In genomic region chr5:73598943-73599695, GRCm38 (mm10) we compare ENCODE assay signal across 11 mouse cellular contexts. TPM values are rescaled to one million over a fixed set of nuclear protein-coding genes. Genes with fewer than 3 reads are reported as not detected.
DNase-seq lines count a peak whose midpoint lies in the region; ATAC-seq and TF ChIP-seq lines count a peak whose summit lies in the region.
"Had no signal": no experiment of that assay in that cellular context is flagged by ENCODE, and none has a peak within 500 bp of the region (broad histone marks: within the 10 kb centered on the region; RNA-seq: fewer than 3 reads in every experiment).

No protein-coding gene starts in this region.

- H3K27me3 ChIP-seq in neural tube, embryonic 11.5 days (ENCODE audit: control insufficient read depth, insufficient read depth, low read length) = no peaks in the 10 kb centered on the region
- H3K27me3 ChIP-seq in hindbrain, embryonic 10.5 days (ENCODE audit: insufficient read depth, poor library complexity, severe bottlenecking) = no peaks in the 10 kb centered on the region
- H3K27me3 ChIP-seq in neural tube, embryonic 14.5 days (ENCODE audit: control insufficient read depth, insufficient read depth, low read length) = no peaks in the 10 kb centered on the region
- no peaks in the 10 kb centered on the region for H3K27me3 ChIP-seq in liver, embryonic 12.5 days (replicated peaks)

- peak; percentile 84 for ATAC-seq in neural tube, embryonic 11.5 days (ENCODE audit: insufficient read depth, low FRiP score, low TSS enrichment)
- peak; percentile 64; the same call in 1 of the 2 replicates for ATAC-seq in neural tube, embryonic 14.5 days (ENCODE audit: low read depth)
- no peak for ATAC-seq in liver, embryonic 12.5 days

- peak; percentile 34 for DNase-seq in neural tube, embryonic 11.5 days (ENCODE audit: low spot score)
- no peak for DNase-seq in neural tube, embryonic 10.5 days (ENCODE audit: extremely low spot score, low spot score)
- DNase-seq in brain, embryonic 14.5 days (ENCODE audit: low read depth) = peak; percentile 73
- DNase-seq in hindbrain, embryonic 10.5 days (ENCODE audit: low spot score) = peak; percentile 25
- no peak for DNase-seq in urinary bladder, adult 18-20 months (ENCODE audit: low spot score in 2 of 2)
- DNase-seq in cerebellum, adult 8-10 months = no peak
- DNase-seq: gastrocnemius, postnatal 36 days; lung, postnatal 36 days had no signal

- 63% methylated on average over 5 of the region's 5 CpGs for WGBS in neural tube, embryonic 11.5 days
- 66% methylated on average over 5 of the region's 5 CpGs for WGBS in hindbrain, embryonic 10.5 days
- WGBS in neural tube, embryonic 14.5 days = 58% methylated on average over 5 of the region's 5 CpGs
- 46% methylated on average over 5 of the region's 5 CpGs for WGBS in liver, embryonic 12.5 days (ENCODE audit: insufficient replicate concordance)

- no peak overlapping the region for H3K4me2 ChIP-seq in neural tube, embryonic 11.5 days (ENCODE audit: low read depth)
- H3K4me2 ChIP-seq in neural tube, embryonic 14.5 days (ENCODE audit: low read depth, low read length) = no peak overlapping the region
- no peak overlapping the region for H3K4me2 ChIP-seq in liver, embryonic 12.5 days

- H3K9ac ChIP-seq in neural tube, embryonic 11.5 days (ENCODE audit: low read length) = no peak overlapping the region
- no peak overlapping the region for H3K9ac ChIP-seq in neural tube, embryonic 14.5 days (replicated peaks; ENCODE audit: low read depth, low read length)
- no peak overlapping the region for H3K9ac ChIP-seq in liver, embryonic 12.5 days

- H3K36me3 ChIP-seq in neural tube, embryonic 11.5 days (ENCODE audit: control insufficient read depth, insufficient read depth, low read length) = no peaks in the 10 kb centered on the region
- H3K36me3 ChIP-seq in hindbrain, embryonic 10.5 days = no peaks in the 10 kb centered on the region
- no peaks in the 10 kb centered on the region for H3K36me3 ChIP-seq in neural tube, embryonic 14.5 days (ENCODE audit: control insufficient read depth, insufficient read depth, low read length)
- no peaks in the 10 kb centered on the region for H3K36me3 ChIP-seq in liver, embryonic 12.5 days

- H3K4me1 ChIP-seq in neural tube, embryonic 11.5 days (ENCODE audit: control insufficient read depth, insufficient read depth, low read length) = peaks cover 5% of the 10 kb centered on the region; the same call in 1 of the 2 replicates
- H3K4me1 ChIP-seq in hindbrain, embryonic 10.5 days (replicated peaks) = peaks cover 24% of the 10 kb centered on the region
- 0 out of 2 replicates have a peak, but pooled peaks cover 6% of the 10 kb centered on the region for H3K4me1 ChIP-seq in neural tube, embryonic 14.5 days (ENCODE audit: control insufficient read depth, insufficient read depth, low read length)
- H3K4me1 ChIP-seq in liver, embryonic 12.5 days = no peaks in the 10 kb centered on the region

- no peak overlapping the region for H3K4me3 ChIP-seq in neural tube, embryonic 11.5 days (ENCODE audit: low read depth, low read length)
- no peak overlapping the region for H3K4me3 ChIP-seq in hindbrain, embryonic 10.5 days
- no peak overlapping the region for H3K4me3 ChIP-seq in neural tube, embryonic 14.5 days (ENCODE audit: low read depth, low read length)
- H3K4me3 ChIP-seq in liver, embryonic 12.5 days = no peak overlapping the region

- TF ChIP-seq POLR2A in brain, embryonic 14.5 days (IDR thresholded peaks at IDR 0.05; ENCODE audit: borderline replicate concordance, extremely low read depth, insufficient read depth, insufficient read length, poor library complexity, severe bottlenecking) = no peak

- no peak for TF ChIP-seq CTCF in brain, embryonic 14.5 days (IDR thresholded peaks at IDR 0.05; ENCODE audit: borderline replicate concordance, extremely low read depth, insufficient read depth, insufficient read length)

- no peak overlapping the region for H3K27ac ChIP-seq in neural tube, embryonic 11.5 days (ENCODE audit: low read depth, low read length)
- H3K27ac ChIP-seq in hindbrain, embryonic 10.5 days = no peak overlapping the region
- H3K27ac ChIP-seq in neural tube, embryonic 14.5 days (ENCODE audit: low read depth, low read length) = 0 out of 2 replicates have a peak overlapping the region, but pooled peaks have one; percentile 22
- no peak overlapping the region for H3K27ac ChIP-seq in liver, embryonic 12.5 days

- no peaks in the 10 kb centered on the region for H3K9me3 ChIP-seq in neural tube, embryonic 11.5 days (ENCODE audit: control insufficient read depth, low read length)
- no peaks in the 10 kb centered on the region for H3K9me3 ChIP-seq in hindbrain, embryonic 10.5 days
- no peaks in the 10 kb centered on the region for H3K9me3 ChIP-seq in neural tube, embryonic 14.5 days (ENCODE audit: control insufficient read depth, low read length)
- H3K9me3 ChIP-seq in liver, embryonic 12.5 days (replicated peaks) = no peaks in the 10 kb centered on the region

RNA-seq across cellular contexts. Expression of gene Lrrc66, which starts 33.2 kb away (rescaled TPM):
- polyA plus RNA-seq in neural tube, embryonic 11.5 days (2014; fragmentation: Nextera tagmentation; extraction: Ambion mirVana) = not detected in 2 replicates
- polyA plus RNA-seq in brain, embryonic 14.5 days (2012; rRNA removed) = 0.04 and 0.05 TPM in 2 replicates
- polyA plus RNA-seq in hindbrain, embryonic 10.5 days (2016; fragmentation: Nextera tagmentation; extraction: Ambion mirVana) = not detected in 2 replicates
- polyA plus RNA-seq in neural tube, embryonic 14.5 days (2014; fragmentation: Nextera tagmentation; extraction: Ambion mirVana) = not detected in 2 replicates
- 0.13 and 0.29 TPM in 2 replicates for polyA plus RNA-seq in liver, embryonic 12.5 days (2016; fragmentation: Nextera tagmentation; extraction: Ambion mirVana)
- polyA plus RNA-seq: cortical plate, adult 2 months had no signal

RNA-seq across cellular contexts. Expression of gene Sgcb, which starts 48.5 kb away (rescaled TPM):
- polyA plus RNA-seq in neural tube, embryonic 11.5 days (2014; fragmentation: Nextera tagmentation; extraction: Ambion mirVana) = 27.7 and 29.2 TPM in 2 replicates
- polyA plus RNA-seq in brain, embryonic 14.5 days (2012; rRNA removed) = 18.3 and 20.6 TPM in 2 replicates
- 19.8 and 20.9 TPM in 2 replicates for polyA plus RNA-seq in hindbrain, embryonic 10.5 days (2016; fragmentation: Nextera tagmentation; extraction: Ambion mirVana)
- polyA plus RNA-seq in neural tube, embryonic 14.5 days (2014; fragmentation: Nextera tagmentation; extraction: Ambion mirVana) = 53.8 and 57.2 TPM in 2 replicates
- polyA plus RNA-seq in liver, embryonic 12.5 days (2016; fragmentation: Nextera tagmentation; extraction: Ambion mirVana) = 4.5 and 4.7 TPM in 2 replicates

RNA-seq across cellular contexts. Expression of gene Spata18, which starts 52.1 kb away (rescaled TPM):
- polyA plus RNA-seq in neural tube, embryonic 11.5 days (2014; fragmentation: Nextera tagmentation; extraction: Ambion mirVana) = 0.19 TPM in 1 of 2 replicates, not detected in the other
- 0.58 and 1.7 TPM in 2 replicates for polyA plus RNA-seq in brain, embryonic 14.5 days (2012; rRNA removed)
- polyA plus RNA-seq in hindbrain, embryonic 10.5 days (2016; fragmentation: Nextera tagmentation; extraction: Ambion mirVana) = 0.14 and 0.85 TPM in 2 replicates
- polyA plus RNA-seq in neural tube, embryonic 14.5 days (2014; fragmentation: Nextera tagmentation; extraction: Ambion mirVana) = 0.13 and 0.24 TPM in 2 replicates
- not detected in 2 replicates for polyA plus RNA-seq in liver, embryonic 12.5 days (2016; fragmentation: Nextera tagmentation; extraction: Ambion mirVana)

Comparison
In these comparisons a context has a peak if more than half of its experiments do, and no peak if none do; other contexts are left out.
1. DNase-seq: peak in neural tube, embryonic 11.5 days (single experiment), brain, embryonic 14.5 days (single experiment) and hindbrain, embryonic 10.5 days (single experiment); none in neural tube, embryonic 10.5 days (single experiment), urinary bladder, adult 18-20 months (0 of 2) and cerebellum, adult 8-10 months (single experiment).